Mouse (Mus musculus) liver, postnatal 0 days (tissue): ENCODE measurements at regions not wholly inside any gene's neighbourhood (a gene's known extent, or its start where the extent isn't known, plus 50 kb on each side); places are given as distances from the start of the nearest gene placed in this dataset.

Experiments used
- ATAC-seq: fragments of 200-750 bp; cut with Nextera tagmentation; 2 replicates; pipeline ENCODE4 v1.8.0; 2017; ENCODE audit warnings: mild to moderate bottlenecking, moderate library complexity
- DNase-seq: peaks from one replicate; pipeline ENCODE4 v3.0.0-alpha.2; 2016
- H3K27ac ChIP-seq: fragments of 300-500 bp; sonication (generic); 2 replicates; pipeline ENCODE4 v1.5.1; 2014; ENCODE audit warnings: antibody characterized with exemption, moderate library complexity, mild to moderate bottlenecking, low read depth
- H3K27me3 ChIP-seq: fragments of 300-500 bp; sonication (generic); 2 replicates; pipeline ENCODE4 v1.6.1; 2014; ENCODE audit warnings: low read length, control low read depth, mixed read lengths; ENCODE audit not compliant: insufficient read depth
- H3K36me3 ChIP-seq: fragments of 300-500 bp; sonication (generic); replicated peaks from 2 replicates; pipeline ENCODE4 v1.6.1; 2014; ENCODE audit warnings: mild to moderate bottlenecking, control low read depth, low read length, moderate library complexity, mixed read lengths; ENCODE audit not compliant: insufficient read depth
- H3K4me1 ChIP-seq: fragments of 300-500 bp; sonication (generic); 2 replicates; pipeline ENCODE4 v1.6.1; 2014; ENCODE audit warnings: antibody characterized with exemption, mild to moderate bottlenecking, control low read depth; ENCODE audit not compliant: insufficient read depth
- H3K4me2 ChIP-seq: fragments of 300-500 bp; sonication (generic); 2 replicates; pipeline ENCODE4 v1.6.1; 2014; ENCODE audit warnings: low read depth, mild to moderate bottlenecking, low read length, moderate library complexity, mixed read lengths
- H3K4me3 ChIP-seq: fragments of 300-500 bp; sonication (generic); 2 replicates; pipeline ENCODE4 v1.5.1; 2014; ENCODE audit warnings: low read depth, low read length
- H3K9ac ChIP-seq: fragments of 300-500 bp; sonication (generic); replicated peaks from 2 replicates; pipeline ENCODE4 v1.6.1; 2014; ENCODE audit warnings: mild to moderate bottlenecking, moderate library complexity
- H3K9me3 ChIP-seq: fragments of 300-500 bp; sonication (generic); 2 replicates; pipeline ENCODE4 v1.6.1; 2016; ENCODE audit warnings: mild to moderate bottlenecking, control low read depth, low read length, mixed read lengths
- CTCF ChIP-seq: sonication (generic); IDR thresholded peaks from 2 replicates; pipeline ENCODE4 v1.5.1; 2016; ENCODE audit warnings: antibody characterized with exemption, low read depth
- EP300 ChIP-seq: IDR thresholded peaks from 2 replicates; pipeline ENCODE4 v1.6.1; 2016; ENCODE audit warnings: antibody characterized with exemption, low read depth, mild to moderate bottlenecking
- WGBS: fragments of 180-500 bp; shearing (Covaris S2); extraction: QIAGEN DNeasy Blood & Tissue Kit; methylation state at CpG from one replicate; pipeline ENCODE4 v1.1.7; 2014; ENCODE audit not compliant: insufficient replicate concordance; 5-methylcytosine and 5-hydroxymethylcytosine counted together

DNA sequence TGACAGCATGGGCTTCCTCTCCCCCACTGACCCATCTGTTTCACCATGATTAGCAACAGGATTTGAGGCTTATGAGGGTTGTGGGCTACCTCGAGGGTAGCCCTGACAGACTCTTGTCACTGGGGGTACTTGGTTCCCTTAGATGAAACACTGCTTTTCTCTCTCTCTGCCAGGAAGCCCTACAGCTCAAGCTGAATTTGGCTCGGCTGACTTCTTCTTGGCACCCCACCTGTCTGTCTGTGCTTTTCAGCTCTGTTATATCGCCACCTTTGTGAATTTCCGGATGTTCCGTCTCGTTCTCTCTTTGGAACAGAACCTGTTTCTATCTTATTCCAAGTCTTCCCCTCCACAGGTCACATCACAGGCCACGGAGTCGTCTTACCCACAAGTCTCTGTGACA, 330.0 kb downstream of the 1500009L16Rik start:
- DNase-seq (no peak), ATAC-seq (no peak)
- WGBS = 83% methylated on average over 8 of the region's 8 CpGs
- Histone ChIP-seq H3K27ac (no peak overlapping the region), H3K9me3 (no peaks in the 10 kb centered on the region), H3K4me3 (no peak overlapping the region), H3K36me3 (no peaks in the 10 kb centered on the region), H3K9ac (no peak overlapping the region), H3K27me3 (no peaks in the 10 kb centered on the region), H3K4me1 (peaks cover 6% of the 10 kb centered on the region), H3K4me2 (no peak overlapping the region)
- TF ChIP-seq CTCF (no peak), EP300 (no peak)

DNA sequence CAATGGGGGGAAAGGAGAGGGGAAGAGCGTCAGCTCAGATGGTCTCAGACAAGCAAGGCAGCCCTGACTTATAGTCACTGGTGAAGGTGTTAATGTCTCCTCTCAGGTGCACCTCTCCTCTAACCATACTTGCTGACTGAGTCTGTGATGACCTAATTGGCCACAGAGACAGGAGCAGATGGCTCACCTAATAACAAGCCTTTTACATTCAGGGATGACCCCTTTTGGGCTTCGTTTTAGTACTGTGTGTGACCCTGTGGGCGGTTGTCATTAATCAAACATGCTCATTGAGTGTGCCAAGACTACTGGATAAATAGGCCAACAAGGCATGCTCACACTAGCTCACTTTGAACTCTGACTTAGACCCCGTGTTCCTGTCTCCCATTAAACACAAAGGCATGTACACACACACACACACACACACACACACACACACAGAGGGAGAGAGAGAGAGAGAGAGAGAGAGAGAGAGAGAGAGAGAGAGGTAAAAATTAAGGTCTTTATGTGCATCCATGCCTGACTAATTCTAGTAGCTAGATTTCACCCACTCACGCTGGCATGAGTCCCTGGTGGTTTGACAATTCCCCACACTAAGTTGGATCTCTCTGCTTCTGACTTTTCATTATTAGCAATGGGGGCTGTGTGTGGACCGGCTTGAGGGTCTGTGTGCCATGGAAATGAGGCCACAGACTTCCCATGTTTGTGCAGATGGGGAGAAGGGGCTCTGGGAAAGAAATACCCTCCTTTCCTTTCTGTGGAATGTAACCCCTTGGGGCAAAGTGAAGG, 332.1 kb downstream of the 1500009L16Rik start:
- Histone ChIP-seq H3K27ac (peak overlapping the region; percentile 72), H3K4me1 (peaks cover 6% of the 10 kb centered on the region), H3K36me3 (no peaks in the 10 kb centered on the region), H3K4me2 (no peak overlapping the region), H3K27me3 (no peaks in the 10 kb centered on the region), H3K4me3 (no peak overlapping the region), H3K9ac (no peak overlapping the region), H3K9me3 (no peaks in the 10 kb centered on the region)
- no peak for DNase-seq
- 59% methylated on average over 6 of the region's 6 CpGs for WGBS
- ATAC-seq = peak; percentile 82
- no peak for TF ChIP-seq CTCF
- TF ChIP-seq EP300 = no peak

DNA sequence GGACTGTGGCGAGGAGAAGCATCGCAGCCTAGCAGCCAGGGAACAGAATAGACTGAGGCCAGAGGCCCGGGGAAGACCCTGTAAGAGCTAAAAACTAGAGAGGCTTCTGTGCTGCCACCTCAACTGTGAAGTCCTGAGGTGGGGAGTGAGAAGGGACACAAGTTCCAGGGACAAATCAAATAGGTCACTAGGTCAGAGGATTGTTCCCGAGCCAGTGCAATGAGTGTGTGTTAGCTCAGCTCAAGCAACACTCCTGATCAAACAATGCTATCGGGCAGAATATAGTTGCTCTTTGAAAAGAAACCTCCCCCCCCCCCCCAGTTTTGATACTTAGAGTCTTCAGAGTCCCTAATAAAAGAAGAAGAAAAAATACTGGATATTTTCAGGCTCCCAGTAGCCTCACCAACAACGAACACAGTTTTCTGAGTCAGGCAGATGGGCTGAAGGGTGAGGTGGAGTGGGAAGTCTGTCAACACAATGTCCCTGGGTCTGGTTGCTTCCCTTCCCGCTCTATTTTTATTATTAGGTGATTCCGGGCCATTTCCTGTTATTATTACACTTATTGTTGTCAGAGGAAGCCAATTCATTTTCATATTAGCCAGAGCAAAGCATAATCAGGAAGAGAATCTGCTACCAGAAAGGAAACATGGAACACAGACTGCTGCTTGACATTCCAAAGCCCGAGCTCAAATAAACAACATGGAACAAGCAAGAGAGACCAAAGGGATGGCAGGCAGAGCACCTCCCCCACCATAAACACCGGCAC, 332.9 kb downstream of the 1500009L16Rik start:
- 55% methylated on average over 10 of the region's 10 CpGs for WGBS
- Histone ChIP-seq H3K36me3 (no peaks in the 10 kb centered on the region), H3K27ac (peak overlapping the region; percentile 72), H3K27me3 (no peaks in the 10 kb centered on the region), H3K9ac (no peak overlapping the region), H3K4me1 (peaks cover 7% of the 10 kb centered on the region), H3K4me3 (no peak overlapping the region), H3K4me2 (no peak overlapping the region), H3K9me3 (no peaks in the 10 kb centered on the region)
- ATAC-seq (peak; percentile 84), DNase-seq (no peak)
- TF ChIP-seq EP300 (no peak), CTCF (no peak)

DNA sequence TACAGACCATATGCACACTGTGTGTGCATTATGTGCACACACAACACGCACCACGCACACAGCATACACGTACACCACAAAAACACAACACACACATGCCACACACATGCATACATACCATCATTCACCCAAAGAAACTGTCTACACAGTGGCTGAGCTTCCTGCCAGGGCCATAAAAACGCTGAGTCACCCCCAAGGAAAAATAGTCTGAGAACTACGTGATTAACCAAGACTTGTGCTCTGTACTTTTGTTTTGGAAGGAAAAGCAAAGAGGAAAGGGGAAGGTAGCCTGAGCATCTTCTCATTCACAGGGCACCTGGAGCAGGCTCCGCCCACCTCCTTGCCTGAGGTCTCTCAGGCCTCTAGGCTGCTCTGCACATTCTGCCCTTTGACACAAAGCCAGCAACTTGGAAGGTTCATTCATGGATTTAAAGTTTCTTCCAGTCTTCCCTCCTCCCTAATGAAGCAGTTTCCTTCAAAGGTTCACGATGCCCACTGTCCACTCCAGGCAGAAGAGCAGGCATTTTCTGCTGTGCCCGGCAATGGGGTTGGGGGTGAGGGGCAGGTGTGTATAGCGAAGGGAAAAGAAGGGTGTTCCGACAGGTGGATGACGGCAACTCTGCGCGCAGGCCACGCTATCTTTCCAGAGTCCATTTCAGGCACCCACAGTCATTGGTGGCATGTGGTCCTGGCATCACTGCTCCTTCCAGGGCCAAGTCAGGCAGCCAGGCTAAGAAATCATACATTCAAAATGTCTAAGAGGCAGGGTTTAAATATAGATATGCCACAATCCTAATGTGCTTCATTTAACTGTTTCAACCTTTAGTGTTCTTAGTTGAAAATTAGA, 333.9 kb downstream of the 1500009L16Rik start:
- no peak overlapping the region for H3K27ac ChIP-seq
- TF ChIP-seq EP300 = no peak
- TF ChIP-seq CTCF = no peak
- DNase-seq (no peak), ATAC-seq (no peak)
- no peaks in the 10 kb centered on the region for H3K9me3 ChIP-seq
- no peaks in the 10 kb centered on the region for H3K36me3 ChIP-seq
- no peak overlapping the region for H3K4me3 ChIP-seq
- peaks cover 9% of the 10 kb centered on the region for H3K4me1 ChIP-seq
- H3K4me2 ChIP-seq = no peak overlapping the region
- 68% methylated on average over 14 of the region's 14 CpGs for WGBS
- H3K9ac ChIP-seq = no peak overlapping the region
- no peaks in the 10 kb centered on the region for H3K27me3 ChIP-seq

DNA sequence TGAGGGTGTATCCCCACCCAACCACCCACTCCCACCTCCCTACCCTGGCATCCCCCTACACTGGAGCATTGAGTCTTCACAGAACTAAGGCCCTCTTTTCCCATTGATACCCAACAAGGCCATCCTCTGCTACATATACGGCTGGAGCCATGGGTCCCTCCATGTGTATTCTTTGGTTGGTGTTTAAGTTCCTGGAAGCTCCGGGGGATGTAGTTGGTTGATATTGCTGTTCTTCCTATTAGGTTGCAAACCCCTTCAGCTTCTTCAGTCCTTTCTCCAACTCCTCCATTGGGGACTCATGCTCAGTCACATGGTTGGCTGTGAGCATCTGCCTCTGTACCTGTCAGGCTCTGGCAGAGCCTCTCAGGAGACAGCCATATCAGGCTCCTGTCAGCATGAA, 335.6 kb downstream of the 1500009L16Rik start:
- ATAC-seq = no peak
- Histone ChIP-seq H3K4me1 (peaks cover 9% of the 10 kb centered on the region), H3K27ac (no peak overlapping the region), H3K36me3 (no peaks in the 10 kb centered on the region), H3K4me2 (no peak overlapping the region), H3K27me3 (no peaks in the 10 kb centered on the region), H3K4me3 (no peak overlapping the region), H3K9me3 (no peaks in the 10 kb centered on the region), H3K9ac (no peak overlapping the region)
- DNase-seq = no peak
- 95% methylated on average over 2 of the region's 2 CpGs for WGBS
- TF ChIP-seq CTCF (no peak), EP300 (no peak)
